Mouse (Mus musculus) MEL-GATA-1-ER (cell line): ENCODE data around the gene Scn10a.

Experiments
- DNase-seq: peaks from one replicate; pipeline ENCODE4 v3.0.0-alpha.2; 2012; ENCODE audit warnings: low read depth; ENCODE audit errors: extremely low read depth

Scn10a gene

GRCm38 (mm10) chr9:119719222-119719621, at the start of gene Scn10a:
TSS of gene Scn10a (minus strand) at chr9:119719322.
- DNase-seq: no peak

GRCm38 (mm10) chr9:119768585-119768984, 49.5 kb upstream of the Scn10a start:
- DNase-seq: peak; percentile 26

GRCm38 (mm10) chr9:119760226-119760625, 41.1 kb upstream of the Scn10a start:
- no peak for DNase-seq

- no peak for DNase-seq
These were observed 40.3 kb upstream of the Scn10a start for GRCm38 (mm10) chr9:119759457-119759856.

- DNase-seq: no peak
These were observed 32.4 kb upstream of the Scn10a start for GRCm38 (mm10) chr9:119751507-119751906.

GRCm38 (mm10) chr9:119749112-119749511, 30.0 kb upstream of the Scn10a start:
- DNase-seq: no peak

- peak; percentile 44 for DNase-seq
These were observed 24.8 kb upstream of the Scn10a start for GRCm38 (mm10) chr9:119743900-119744299.

- peak; percentile 23 for DNase-seq
These were observed 24.2 kb upstream of the Scn10a start for GRCm38 (mm10) chr9:119743312-119743711.

GRCm38 (mm10) chr9:119741101-119741786, 22.1 kb upstream of the Scn10a start:
- no peak for DNase-seq

GRCm38 (mm10) chr9:119728412-119729097, 9.4 kb upstream of the Scn10a start:
- no peak for DNase-seq

GRCm38 (mm10) chr9:119726990-119727389, 7.9 kb upstream of the Scn10a start:
- no peak for DNase-seq

GRCm38 (mm10) chr9:119725293-119725862, 6.3 kb upstream of the Scn10a start:
- DNase-seq: no peak

GRCm38 (mm10) chr9:119706700-119707099, 12.4 kb downstream of the Scn10a start:
- peak; percentile 5 for DNase-seq

GRCm38 (mm10) chr9:119691505-119691904, 27.6 kb downstream of the Scn10a start:
- no peak for DNase-seq

GRCm38 (mm10) chr9:119691001-119691400, 28.1 kb downstream of the Scn10a start:
- no peak for DNase-seq

- DNase-seq: no peak
These were observed 31.2 kb downstream of the Scn10a start for GRCm38 (mm10) chr9:119687893-119688292.

- no peak for DNase-seq
These were observed 32.9 kb downstream of the Scn10a start for GRCm38 (mm10) chr9:119686187-119686586.

- DNase-seq: no peak
These were observed 38.2 kb downstream of the Scn10a start for GRCm38 (mm10) chr9:119680896-119681295.

GRCm38 (mm10) chr9:119664109-119664508, 55.0 kb downstream of the Scn10a start:
- DNase-seq: no peak

- DNase-seq: no peak
These were observed 63.0 kb downstream of the Scn10a start for GRCm38 (mm10) chr9:119656111-119656510.

- DNase-seq: peak; percentile 47
These were observed 65.4 kb downstream of the Scn10a start for GRCm38 (mm10) chr9:119653758-119654157.

GRCm38 (mm10) chr9:119646942-119647547, 72.1 kb downstream of the Scn10a start:
- no peak for DNase-seq
